Mouse (Mus musculus): Measurements from ENCODE around the gene Cfb. TPM values are rescaled to one million over a fixed set of nuclear protein-coding genes. Genes with fewer than 3 reads are reported as not detected.
"Not testable (repeated sequence)": the region's sequence is repeated elsewhere in the genome, so short reads cannot be mapped to it uniquely, and the experiment has no call there.

Cfb gene
- polyA plus RNA-seq, 1 experiment from 2014 or later: 2.6 TPM

DNA sequence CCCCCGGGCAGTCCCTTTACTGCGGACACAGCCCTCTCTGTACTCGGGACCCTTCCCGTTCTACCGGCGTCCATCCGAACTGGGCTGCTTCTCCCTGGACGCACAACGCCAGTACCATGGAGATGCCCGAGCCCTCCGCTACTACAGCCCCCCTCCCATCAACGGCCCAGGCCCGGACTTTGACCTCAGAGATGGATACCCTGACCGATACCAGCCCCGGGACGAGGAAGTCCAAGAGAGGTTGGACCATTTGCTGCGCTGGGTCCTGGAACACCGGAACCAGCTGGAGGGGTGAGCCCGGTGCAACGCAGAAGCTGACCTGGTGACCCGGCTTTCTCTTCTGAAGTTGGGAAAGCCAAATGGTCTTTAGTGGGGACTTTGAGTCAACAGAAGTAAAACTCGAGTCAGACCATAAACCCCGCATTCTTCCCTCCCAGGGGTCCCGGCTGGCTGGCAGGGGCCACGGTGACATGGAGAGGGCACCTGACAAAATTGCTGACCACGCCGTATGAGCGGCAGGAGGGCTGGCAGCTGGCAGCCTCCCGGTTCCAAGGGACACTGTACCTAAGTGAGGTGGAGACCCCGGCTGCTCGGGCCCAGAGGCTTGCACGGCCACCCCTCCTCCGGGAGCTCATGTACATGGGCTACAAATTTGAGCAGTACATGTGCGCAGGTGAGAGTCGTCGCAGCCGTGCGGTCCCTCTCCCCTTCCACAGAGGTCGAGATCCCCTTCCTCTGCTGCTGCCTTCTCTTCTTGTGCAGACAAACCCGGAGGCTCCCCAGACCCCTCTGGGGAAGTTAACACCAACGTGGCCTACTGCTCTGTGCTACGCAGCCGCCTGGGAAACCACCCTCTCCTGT, 24.6 kb downstream of the Cfb start:
- peak overlapping the region; percentile 77 for H3K9ac ChIP-seq (ENCODE audit: low read length)
- H3K4me2 ChIP-seq (ENCODE audit: low read depth, low read length, severe bottlenecking): peak overlapping the region; percentile 97
- H3K9me3 ChIP-seq (ENCODE audit: control insufficient read depth, low read length): no peaks in the 10 kb centered on the region
- no peaks in the 10 kb centered on the region for H3K27me3 ChIP-seq (ENCODE audit: control insufficient read depth, insufficient read depth, low read length)
- no peak for DNase-seq (ENCODE audit: low spot score)
- H3K27ac ChIP-seq (ENCODE audit: low read depth, low read length): peak overlapping the region; percentile 41; the same call in 1 of the 2 replicates
- 45% methylated on average over 43 of the region's 43 CpGs for WGBS
- H3K4me3 ChIP-seq (ENCODE audit: low read depth, low read length): peak overlapping the region; percentile 78
- ATAC-seq (replicated peaks; ENCODE audit: low FRiP score): peak; percentile 4; the same call in 1 of the 2 replicates
- H3K4me1 ChIP-seq (replicated peaks; ENCODE audit: control insufficient read depth, insufficient read depth, low read length): peaks cover 16% of the 10 kb centered on the region
- peaks cover 11% of the 10 kb centered on the region for H3K36me3 ChIP-seq (ENCODE audit: control insufficient read depth, insufficient read depth, low read length)

DNA sequence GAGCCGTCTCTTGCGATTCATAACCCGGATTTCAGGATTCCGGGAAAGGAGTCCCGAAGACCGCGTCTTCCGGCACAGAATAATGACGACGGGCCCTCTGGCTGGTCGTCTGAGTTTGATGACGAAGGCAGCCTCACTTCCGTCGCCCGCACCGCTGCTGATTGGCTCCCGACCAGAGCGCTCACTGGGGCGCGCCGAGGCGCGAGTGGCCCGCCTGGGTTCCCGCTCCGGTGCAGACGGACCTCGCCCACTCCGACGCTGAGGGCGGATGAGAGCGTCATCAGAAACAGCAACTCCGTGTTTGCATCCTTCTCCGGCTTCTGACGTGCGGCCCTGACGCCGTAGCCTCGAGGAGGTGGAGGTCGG, 25.5 kb downstream of the Cfb start, which contains the start of the genes Stk19 and Dxo:
Gene Stk19 (minus strand): TSS at position 90 of the 366 bp plus-strand sequence.
Gene Dxo (plus strand): TSS at position 164 of the 366 bp plus-strand sequence.
- Histone ChIP-seq H3K9ac (ENCODE audit: low read length) (peak within 1 kb of the TSS; percentile 77), H3K27me3 (ENCODE audit: control insufficient read depth, insufficient read depth, low read length) (no peaks in the 10 kb centered on the region), H3K9me3 (ENCODE audit: control insufficient read depth, low read length) (no peaks in the 10 kb centered on the region), H3K4me1 (replicated peaks; ENCODE audit: control insufficient read depth, insufficient read depth, low read length) (peaks cover 16% of the 10 kb centered on the region), H3K4me3 (ENCODE audit: low read depth, low read length) (peak within 1 kb of the TSS; percentile 78), H3K4me2 (ENCODE audit: low read depth, low read length, severe bottlenecking) (peak within 1 kb of the TSS; percentile 97), H3K27ac (ENCODE audit: low read depth, low read length) (peak within 1 kb of the TSS; percentile 41; the same call in 1 of the 2 replicates), H3K36me3 (ENCODE audit: control insufficient read depth, insufficient read depth, low read length) (peaks cover 11% of the 10 kb centered on the region)
- WGBS: under 1% methylated on average over 40 of the region's 40 CpGs
- ATAC-seq (replicated peaks; ENCODE audit: low FRiP score) (peak; percentile 92), DNase-seq (ENCODE audit: low spot score) (peak; percentile 98)

DNA sequence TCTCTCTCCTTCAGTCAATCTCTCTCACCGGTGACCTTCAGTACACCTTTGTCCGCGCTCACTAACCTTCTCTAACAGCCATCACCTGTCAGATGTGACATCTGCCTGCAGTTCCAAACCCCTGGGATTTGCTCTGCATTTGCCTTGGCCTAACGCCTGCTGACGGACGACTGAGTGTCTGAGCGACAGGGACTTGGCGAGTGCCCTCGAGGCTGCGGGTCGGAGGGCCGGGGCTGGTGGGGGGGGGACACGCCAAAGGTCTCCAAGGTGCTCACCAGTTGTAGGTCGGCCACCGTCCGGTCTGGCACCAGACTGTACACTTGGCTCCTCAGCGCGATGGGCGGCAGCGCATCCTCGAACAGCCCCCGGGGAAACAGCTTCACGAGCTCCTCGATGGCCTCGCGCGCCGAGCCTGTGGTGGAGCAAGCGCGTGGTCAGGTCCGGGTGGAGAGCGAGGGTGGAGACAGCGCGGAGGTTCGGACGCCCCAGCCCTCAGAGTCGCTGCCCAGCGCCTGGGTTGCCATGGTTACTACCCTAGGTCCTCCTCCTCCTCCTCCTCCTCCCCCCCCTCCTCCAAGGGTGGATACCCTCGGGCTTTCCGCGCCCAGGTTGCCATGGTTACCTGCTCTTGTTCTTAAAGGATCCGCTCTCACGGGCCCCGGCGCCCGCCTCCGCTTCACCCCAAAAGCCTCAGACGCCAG, 26.0 kb downstream of the Cfb start:
- DNase-seq (ENCODE audit: low spot score) (no peak), ATAC-seq (replicated peaks; ENCODE audit: low FRiP score) (peak; percentile 85)
- WGBS: 4% methylated on average over 48 of the region's 48 CpGs
- Histone ChIP-seq H3K9me3 (ENCODE audit: control insufficient read depth, low read length) (no peaks in the 10 kb centered on the region), H3K4me1 (replicated peaks; ENCODE audit: control insufficient read depth, insufficient read depth, low read length) (peaks cover 16% of the 10 kb centered on the region), H3K4me2 (ENCODE audit: low read depth, low read length, severe bottlenecking) (peak overlapping the region; percentile 95), H3K9ac (ENCODE audit: low read length) (peak overlapping the region; percentile 77), H3K27me3 (ENCODE audit: control insufficient read depth, insufficient read depth, low read length) (no peaks in the 10 kb centered on the region), H3K36me3 (ENCODE audit: control insufficient read depth, insufficient read depth, low read length) (peaks cover 11% of the 10 kb centered on the region), H3K27ac (ENCODE audit: low read depth, low read length) (peak overlapping the region; percentile 14; the same call in 1 of the 2 replicates), H3K4me3 (ENCODE audit: low read depth, low read length) (peak overlapping the region; percentile 78)

DNA sequence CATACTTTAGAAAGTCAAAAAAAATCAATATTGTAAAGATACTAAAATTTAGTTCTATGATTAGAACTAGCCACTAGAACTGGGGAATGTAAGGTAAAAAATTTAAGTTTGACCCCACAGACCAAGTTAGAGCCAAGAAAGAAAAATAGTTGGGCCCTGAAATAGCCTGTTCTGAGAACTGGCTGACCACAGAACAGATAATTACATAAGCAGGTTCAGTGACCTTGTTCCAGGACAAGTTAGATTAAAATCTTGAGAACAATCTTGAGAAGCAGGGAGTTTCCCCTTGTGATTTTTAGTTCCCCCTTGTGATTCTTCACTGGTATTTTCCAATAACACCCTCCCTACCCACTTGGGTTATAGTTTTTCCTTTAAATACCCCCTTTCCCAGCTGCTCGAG, 31.5 kb downstream of the Cfb start:
- not testable (repeated sequence) for H3K9ac ChIP-seq (ENCODE audit: low read length); H3K9me3 ChIP-seq (ENCODE audit: control insufficient read depth, low read length); H3K36me3 ChIP-seq (ENCODE audit: control insufficient read depth, insufficient read depth, low read length); H3K27ac ChIP-seq (ENCODE audit: low read depth, low read length); H3K4me3 ChIP-seq (ENCODE audit: low read depth, low read length); H3K4me1 ChIP-seq (replicated peaks; ENCODE audit: control insufficient read depth, insufficient read depth, low read length); H3K27me3 ChIP-seq (ENCODE audit: control insufficient read depth, insufficient read depth, low read length); DNase-seq (ENCODE audit: low spot score); H3K4me2 ChIP-seq (ENCODE audit: low read depth, low read length, severe bottlenecking); ATAC-seq (replicated peaks; ENCODE audit: low FRiP score)
- 91% methylated on average over 1 of the region's 1 CpGs for WGBS

DNA sequence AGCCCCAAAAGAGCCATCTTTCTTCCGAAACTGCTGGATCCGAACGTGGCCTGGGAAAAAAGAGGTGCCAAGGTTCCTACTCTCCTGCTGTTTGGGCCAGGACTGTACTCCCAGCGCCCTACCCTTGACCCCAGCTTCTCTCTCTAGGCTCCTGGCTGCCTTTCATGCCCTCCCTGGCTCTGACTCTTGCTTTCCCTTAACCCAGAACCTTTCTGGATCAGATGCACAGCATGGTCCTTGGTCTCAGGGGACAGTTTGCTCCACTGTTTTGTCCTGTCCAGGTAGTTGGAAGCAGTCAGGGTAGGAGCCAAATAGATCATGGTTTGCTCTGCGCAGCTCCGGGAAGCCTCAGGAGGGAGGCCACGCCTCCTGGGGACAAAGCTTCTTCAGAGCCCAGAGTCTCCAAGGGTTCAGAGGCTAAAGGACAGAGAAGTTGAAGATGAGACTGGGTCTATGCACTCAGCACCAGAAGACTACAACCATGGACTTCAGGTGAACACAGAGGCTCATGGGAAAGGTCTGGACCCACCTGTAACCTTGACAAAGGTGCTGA, 47.4 kb downstream of the Cfb start:
- H3K36me3 ChIP-seq (ENCODE audit: control insufficient read depth, insufficient read depth, low read length): no peaks in the 10 kb centered on the region
- no peak overlapping the region for H3K27ac ChIP-seq (ENCODE audit: low read depth, low read length)
- DNase-seq (ENCODE audit: low spot score) (no peak), ATAC-seq (replicated peaks; ENCODE audit: low FRiP score) (no peak)
- H3K9ac ChIP-seq (ENCODE audit: low read length): no peak overlapping the region
- H3K4me1 ChIP-seq (replicated peaks; ENCODE audit: control insufficient read depth, insufficient read depth, low read length): no peaks in the 10 kb centered on the region
- no peak overlapping the region for H3K4me3 ChIP-seq (ENCODE audit: low read depth, low read length)
- no peaks in the 10 kb centered on the region for H3K9me3 ChIP-seq (ENCODE audit: control insufficient read depth, low read length)
- 82% methylated on average over 7 of the region's 7 CpGs for WGBS
- H3K4me2 ChIP-seq (ENCODE audit: low read depth, low read length, severe bottlenecking): no peak overlapping the region
- no peaks in the 10 kb centered on the region for H3K27me3 ChIP-seq (ENCODE audit: control insufficient read depth, insufficient read depth, low read length)

DNA sequence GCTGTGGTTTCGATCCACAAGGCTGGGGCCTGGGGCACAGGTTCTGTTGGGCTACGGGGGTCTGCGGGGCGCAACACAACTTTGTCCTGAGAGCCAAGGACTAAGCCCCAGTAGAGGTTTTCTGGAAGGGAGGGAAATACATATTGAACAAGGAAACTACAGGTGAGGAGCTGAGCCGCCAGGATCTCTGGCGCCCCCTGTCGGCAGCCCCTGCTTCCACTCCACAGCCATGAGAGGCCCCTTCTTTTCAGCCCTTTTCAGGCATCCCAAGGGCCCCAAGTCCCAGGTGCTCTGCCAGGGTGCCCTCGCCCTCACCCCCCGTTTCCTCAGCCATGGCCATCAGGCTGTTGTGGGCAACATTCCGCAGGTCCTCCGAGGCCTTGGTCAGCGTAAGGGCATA, 48.6 kb downstream of the Cfb start:
- not testable (repeated sequence) for H3K4me2 ChIP-seq (ENCODE audit: low read depth, low read length, severe bottlenecking); H3K9ac ChIP-seq (ENCODE audit: low read length); H3K27me3 ChIP-seq (ENCODE audit: control insufficient read depth, insufficient read depth, low read length); H3K4me3 ChIP-seq (ENCODE audit: low read depth, low read length); ATAC-seq (replicated peaks; ENCODE audit: low FRiP score); H3K9me3 ChIP-seq (ENCODE audit: control insufficient read depth, low read length); H3K36me3 ChIP-seq (ENCODE audit: control insufficient read depth, insufficient read depth, low read length); H3K4me1 ChIP-seq (replicated peaks; ENCODE audit: control insufficient read depth, insufficient read depth, low read length); H3K27ac ChIP-seq (ENCODE audit: low read depth, low read length)
- 62% methylated on average over 8 of the region's 12 CpGs for WGBS
- DNase-seq (ENCODE audit: low spot score): peak; percentile 61

DNA sequence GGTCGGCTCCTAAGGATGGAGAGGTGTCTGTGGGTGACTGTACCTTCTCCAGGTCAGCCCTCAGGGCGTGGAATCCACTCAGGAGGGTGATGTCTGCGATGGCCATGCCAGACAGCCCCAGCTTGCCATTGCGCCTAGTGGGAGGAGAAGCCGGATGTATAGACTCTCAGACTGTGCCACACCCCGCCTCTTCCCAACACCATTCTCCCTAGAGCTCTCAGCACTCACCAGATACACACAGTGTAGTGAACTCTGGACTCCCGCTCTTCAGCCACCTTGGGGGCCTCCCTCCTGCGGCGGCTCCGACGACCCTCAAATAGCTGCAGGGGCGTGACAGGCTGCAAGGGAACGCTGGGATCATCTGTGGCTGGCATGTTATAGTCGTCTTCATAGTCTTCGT, 51.0 kb downstream of the Cfb start:
- no peak overlapping the region for H3K4me2 ChIP-seq (ENCODE audit: low read depth, low read length, severe bottlenecking)

DNA sequence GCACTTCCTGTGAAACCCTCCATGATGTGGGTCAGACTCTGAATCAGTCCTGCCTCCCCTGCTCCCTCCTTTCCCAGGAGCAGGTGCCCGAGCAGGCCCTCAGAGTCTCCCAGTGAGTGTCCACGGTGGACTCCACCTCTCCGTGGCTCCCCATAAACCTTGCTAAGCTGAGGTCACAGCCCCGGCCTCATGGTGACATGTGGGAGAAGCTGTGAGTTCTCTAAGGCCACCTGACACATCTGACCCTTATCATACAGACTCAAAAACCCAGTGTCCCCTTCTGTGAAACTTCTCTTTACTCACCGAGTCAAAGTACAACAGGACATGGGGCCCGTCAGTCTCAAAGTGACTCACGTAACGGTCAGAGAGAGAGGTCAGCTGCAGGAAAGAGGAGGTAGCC, 51.5 kb downstream of the Cfb start:
- not testable (repeated sequence) for H3K4me1 ChIP-seq (replicated peaks; ENCODE audit: control insufficient read depth, insufficient read depth, low read length); H3K9me3 ChIP-seq (ENCODE audit: control insufficient read depth, low read length); H3K9ac ChIP-seq (ENCODE audit: low read length); H3K4me3 ChIP-seq (ENCODE audit: low read depth, low read length); H3K27me3 ChIP-seq (ENCODE audit: control insufficient read depth, insufficient read depth, low read length); H3K36me3 ChIP-seq (ENCODE audit: control insufficient read depth, insufficient read depth, low read length); H3K4me2 ChIP-seq (ENCODE audit: low read depth, low read length, severe bottlenecking); H3K27ac ChIP-seq (ENCODE audit: low read depth, low read length); ATAC-seq (replicated peaks; ENCODE audit: low FRiP score)
- DNase-seq (ENCODE audit: low spot score): peak; percentile 29
- WGBS: 82% methylated on average over 8 of the region's 8 CpGs

More for the DNA sequence above, 51.0 kb downstream of the Cfb start:
- DNase-seq (ENCODE audit: low spot score): peak; percentile 11
- no peaks in the 10 kb centered on the region for H3K4me1 ChIP-seq (replicated peaks; ENCODE audit: control insufficient read depth, insufficient read depth, low read length)
- no peak overlapping the region for H3K9ac ChIP-seq (ENCODE audit: low read length)
- 73% methylated on average over 15 of the region's 15 CpGs for WGBS
- H3K27ac ChIP-seq (ENCODE audit: low read depth, low read length): no peak overlapping the region
- ATAC-seq (replicated peaks; ENCODE audit: low FRiP score): no peak
- H3K4me3 ChIP-seq (ENCODE audit: low read depth, low read length): no peak overlapping the region
- H3K36me3 ChIP-seq (ENCODE audit: control insufficient read depth, insufficient read depth, low read length): no peaks in the 10 kb centered on the region
- no peaks in the 10 kb centered on the region for H3K27me3 ChIP-seq (ENCODE audit: control insufficient read depth, insufficient read depth, low read length)
- H3K9me3 ChIP-seq (ENCODE audit: control insufficient read depth, low read length): no peaks in the 10 kb centered on the region
